Mouse (Mus musculus) urinary bladder, postnatal 0 days (tissue): Measurements from ENCODE around the gene Bcl10. TPM values are rescaled to one million over a fixed set of nuclear protein-coding genes. Genes with fewer than 3 reads are reported as not detected.

ENCODE experiments used
- polyA plus RNA-seq: library from polyadenylated mRNA; unstranded; fragments of >200 nt; fragmentation: Nextera tagmentation; extraction: Ambion mirVana; gene quantifications from 2 replicates; pipeline ENCODE4 v1.2.1, GENCODE M21; 2015

Bcl10 gene
- 40.3 and 45.0 TPM in 2 replicates for polyA plus RNA-seq

GRCm38 (mm10) chr3:145922019-145922854 lies at the start of gene Bcl10:
Gene Bcl10, plus strand, starts transcription at chr3:145922804.

GRCm38 (mm10) chr3:145937505-145938404 lies 15.2 kb downstream of the Bcl10 start, which contains the start of gene 2410004B18Rik:
Gene 2410004B18Rik, plus strand, starts transcription at chr3:145938014.

Other genes starting within 250 kb of the Bcl10 start
- gene Ddah1, start 164.1 kb upstream of the Bcl10 start, polyA plus RNA-seq, result 6.7 and 8.8 TPM in 2 replicates
- gene 2410004B18Rik, start 15.2 kb downstream of the Bcl10 start, polyA plus RNA-seq, result 21.0 and 29.9 TPM in 2 replicates
- 5.7 and 7.0 TPM in 2 replicates for gene Syde2, start 65.1 kb downstream of the Bcl10 start, polyA plus RNA-seq
- 0.28 TPM in 1 of 2 replicates, not detected in the other for gene Wdr63, start 185.3 kb downstream of the Bcl10 start, polyA plus RNA-seq
- 0.10 TPM in 1 of 2 replicates, not detected in the other for gene Mcoln3, start 194.6 kb downstream of the Bcl10 start, polyA plus RNA-seq
- gene Mcoln2, start 227.0 kb downstream of the Bcl10 start, polyA plus RNA-seq, result 0.82 and 0.83 TPM in 2 replicates